Mouse (Mus musculus) brown adipose tissue, adult 24 weeks (tissue): Measurements from ENCODE around the gene Atg5. TPM values are rescaled to one million over a fixed set of nuclear protein-coding genes. Genes with fewer than 3 reads are reported as not detected.

Experiments
- H3K27ac ChIP-seq: fragments of 200-500 bp; replicated peaks from 2 replicates; pipeline ENCODE4 v1.5.1; 2012; ENCODE audit warnings: low read depth, mild to moderate bottlenecking, low read length
- H3K4me1 ChIP-seq: fragments of 200-500 bp; 2 replicates; pipeline ENCODE4 v1.6.1; 2012; ENCODE audit warnings: low read length, mixed read lengths; ENCODE audit not compliant: control insufficient read depth, insufficient read depth, insufficient read length
- H3K4me3 ChIP-seq: fragments of 200-500 bp; 2 replicates; pipeline ENCODE4 v1.5.1; 2012; ENCODE audit warnings: low read depth, mild to moderate bottlenecking, low read length, moderate library complexity; ENCODE audit not compliant: insufficient read depth
- polyA plus RNA-seq: library from polyadenylated mRNA; stranded (reverse); fragments of >200 nt; gene quantifications from 2 replicates; pipeline ENCODE4 v1.2.4, GENCODE M21; 2012; ENCODE audit not compliant: missing spikeins, insufficient read depth, insufficient read length

Gene Atg5
- polyA plus RNA-seq, 1 experiment: 19.1 TPM

DNA sequence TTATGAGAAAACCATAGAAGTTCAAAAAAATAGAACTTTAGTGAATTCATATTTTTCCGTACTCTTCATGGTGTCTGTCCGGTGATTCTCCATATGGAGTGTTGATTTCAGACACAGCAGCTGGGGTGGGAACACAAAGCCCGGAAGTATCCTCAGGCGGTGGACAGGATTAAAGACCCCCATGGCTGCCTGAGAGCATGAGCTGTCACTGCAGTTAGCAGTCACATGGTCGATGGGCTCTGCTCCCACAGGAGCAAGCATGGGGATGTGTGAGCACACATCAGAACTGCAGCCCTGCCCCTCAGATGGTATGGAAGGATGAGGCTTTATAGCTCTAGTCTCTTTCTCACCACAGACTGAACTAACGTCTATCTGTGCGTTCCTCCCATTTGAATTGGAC lies 87.1 kb downstream of the Atg5 start:
- H3K4me1 ChIP-seq: no peaks in the 10 kb centered on the region
- no peak overlapping the region for H3K4me3 ChIP-seq
- H3K27ac ChIP-seq: no peak overlapping the region

GRCm38 (mm10) chr10:44356625-44357024 lies 88.5 kb downstream of the Atg5 start:
- no peaks in the 10 kb centered on the region for H3K4me1 ChIP-seq
- H3K4me3 ChIP-seq: no peak overlapping the region
- no peak overlapping the region for H3K27ac ChIP-seq

GRCm38 (mm10) chr10:44357316-44357715 lies 89.2 kb downstream of the Atg5 start:
- no peak overlapping the region for H3K27ac ChIP-seq
- H3K4me1 ChIP-seq: no peaks in the 10 kb centered on the region
- no peak overlapping the region for H3K4me3 ChIP-seq

GRCm38 (mm10) chr10:44358816-44359215 lies 90.7 kb downstream of the Atg5 start:
- Histone ChIP-seq H3K4me1 (no peaks in the 10 kb centered on the region), H3K27ac (no peak overlapping the region), H3K4me3 (no peak overlapping the region)

GRCm38 (mm10) chr10:44360632-44361031 lies 92.5 kb downstream of the Atg5 start:
- H3K4me1 ChIP-seq: no peaks in the 10 kb centered on the region
- H3K4me3 ChIP-seq: no peak overlapping the region
- no peak overlapping the region for H3K27ac ChIP-seq

GRCm38 (mm10) chr10:44362435-44362834 lies 94.3 kb downstream of the Atg5 start:
- no peak overlapping the region for H3K27ac ChIP-seq
- H3K4me3 ChIP-seq: no peak overlapping the region
- H3K4me1 ChIP-seq: no peaks in the 10 kb centered on the region

GRCm38 (mm10) chr10:44362846-44363245 lies 94.7 kb downstream of the Atg5 start:
- no peaks in the 10 kb centered on the region for H3K4me1 ChIP-seq
- no peak overlapping the region for H3K4me3 ChIP-seq
- no peak overlapping the region for H3K27ac ChIP-seq

GRCm38 (mm10) chr10:44366186-44366585 lies 98.0 kb downstream of the Atg5 start:
- Histone ChIP-seq H3K4me3 (no peak overlapping the region), H3K27ac (no peak overlapping the region), H3K4me1 (no peaks in the 10 kb centered on the region)

DNA sequence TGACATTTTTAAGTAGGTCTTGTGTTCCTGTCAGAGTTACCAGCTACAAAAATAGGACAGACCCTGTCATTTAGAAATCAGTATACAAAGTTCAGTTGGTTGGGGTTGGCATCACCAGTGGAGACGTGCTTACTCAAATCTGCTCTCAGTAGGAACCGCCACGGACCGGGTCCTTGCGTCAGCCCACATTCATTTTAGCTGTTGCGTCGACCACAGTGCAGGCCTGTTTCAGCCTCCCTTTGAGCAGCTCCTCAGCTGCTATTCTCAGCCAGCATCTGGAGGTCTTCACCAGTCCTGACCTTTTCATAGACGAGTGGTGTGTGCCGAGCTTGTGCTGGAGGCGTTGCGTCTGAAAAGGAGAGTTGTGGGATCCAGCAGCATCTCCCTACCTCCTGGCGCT lies 98.9 kb downstream of the Atg5 start:
- no peaks in the 10 kb centered on the region for H3K4me1 ChIP-seq
- H3K4me3 ChIP-seq: no peak overlapping the region
- H3K27ac ChIP-seq: no peak overlapping the region

DNA sequence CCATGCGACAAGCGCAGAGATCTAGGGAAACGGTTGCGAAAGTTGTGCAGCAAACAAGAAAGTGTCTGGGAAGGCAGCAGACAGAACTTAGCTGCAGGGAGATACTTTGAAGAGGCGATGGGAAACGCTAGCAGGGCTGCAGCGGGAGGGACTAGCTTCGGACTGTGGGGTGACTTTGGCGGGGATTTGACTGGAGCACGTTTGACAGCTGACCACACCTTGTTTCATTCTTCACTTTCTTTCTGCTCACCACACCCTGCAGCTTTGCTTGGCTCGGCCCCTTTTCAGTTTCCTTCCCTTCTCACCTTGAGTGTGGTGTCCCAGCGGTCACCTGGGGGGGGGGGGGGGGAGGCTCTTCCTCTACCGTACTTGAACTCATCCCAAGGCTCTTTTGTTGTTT lies 100.4 kb downstream of the Atg5 start:
- Histone ChIP-seq H3K27ac (no peak overlapping the region), H3K4me3 (no peak overlapping the region), H3K4me1 (no peaks in the 10 kb centered on the region)

- Histone ChIP-seq H3K4me3 (no peak overlapping the region), H3K4me1 (no peaks in the 10 kb centered on the region), H3K27ac (no peak overlapping the region)
These were observed 102.5 kb downstream of the Atg5 start for GRCm38 (mm10) chr10:44370666-44371065.

- H3K27ac ChIP-seq: no peak overlapping the region
- H3K4me1 ChIP-seq: no peaks in the 10 kb centered on the region
- no peak overlapping the region for H3K4me3 ChIP-seq
These were observed 104.1 kb downstream of the Atg5 start for GRCm38 (mm10) chr10:44372210-44372609.

- Histone ChIP-seq H3K27ac (no peak overlapping the region), H3K4me3 (no peak overlapping the region), H3K4me1 (no peaks in the 10 kb centered on the region)
These were observed 106.5 kb downstream of the Atg5 start for GRCm38 (mm10) chr10:44374678-44375077.

DNA sequence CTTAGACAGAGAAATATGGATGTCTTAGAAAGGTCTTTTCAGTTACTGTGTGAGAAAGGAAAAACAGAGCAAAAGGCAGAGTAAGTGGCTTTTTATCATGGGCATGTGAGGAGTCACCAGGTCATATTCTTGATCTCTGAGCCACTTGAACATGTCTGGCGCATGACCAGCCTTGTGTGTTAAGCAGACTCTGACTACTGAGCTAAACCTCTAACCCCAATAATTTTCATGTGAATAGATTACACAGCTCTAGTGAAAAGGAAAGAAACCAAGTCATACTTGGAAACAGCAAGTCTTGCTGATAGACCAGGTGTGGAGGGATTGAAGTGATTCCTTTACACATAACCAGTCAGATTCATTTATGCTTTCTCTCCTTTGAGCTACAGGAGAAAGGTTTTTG lies 107.3 kb downstream of the Atg5 start:
- Histone ChIP-seq H3K4me3 (no peak overlapping the region), H3K4me1 (peaks cover 3% of the 10 kb centered on the region; the same call in 1 of the 2 replicates), H3K27ac (no peak overlapping the region)

DNA sequence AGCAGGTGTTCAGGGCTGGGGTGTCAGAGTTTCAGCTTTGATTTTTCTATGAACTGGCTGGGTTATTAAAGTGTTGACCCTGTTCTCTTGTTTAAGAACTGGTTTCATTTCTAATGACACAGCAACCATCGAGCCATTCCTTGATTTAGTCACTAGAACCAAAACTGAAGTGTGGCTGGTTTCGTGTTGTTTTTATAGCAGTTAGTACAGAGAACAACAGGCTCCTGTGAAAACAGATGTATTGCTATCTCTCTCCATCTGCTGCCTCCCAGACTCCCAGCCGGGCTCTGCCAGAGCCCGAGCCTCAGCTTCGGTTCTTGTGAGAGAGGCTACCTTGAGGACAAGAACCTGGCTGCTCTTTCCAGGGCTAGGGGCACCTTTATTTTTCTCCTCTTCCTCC lies 109.7 kb downstream of the Atg5 start:
- H3K4me1 ChIP-seq: peaks cover 11% of the 10 kb centered on the region
- no peak overlapping the region for H3K27ac ChIP-seq
- H3K4me3 ChIP-seq: no peak overlapping the region

DNA sequence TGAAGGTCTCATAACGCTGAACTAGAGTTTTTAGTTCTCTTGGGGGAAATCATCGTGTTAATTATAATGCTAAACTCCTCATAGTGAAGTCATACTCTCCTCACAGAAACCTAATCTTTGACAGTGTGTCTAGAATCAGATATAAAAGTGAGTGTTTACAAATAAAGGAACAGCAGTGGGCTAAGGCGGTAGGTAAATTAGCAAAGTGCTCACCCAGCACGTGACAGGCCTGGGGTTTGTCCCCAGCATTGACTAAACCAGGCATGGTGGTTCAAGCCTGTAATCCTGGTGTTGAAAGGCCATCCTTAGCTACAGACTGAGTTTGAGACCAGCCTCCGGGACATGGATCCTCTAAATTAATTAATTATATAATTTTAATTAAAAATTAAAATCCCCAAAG lies 110.2 kb downstream of the Atg5 start:
- no peak overlapping the region for H3K4me3 ChIP-seq
- peaks cover 11% of the 10 kb centered on the region for H3K4me1 ChIP-seq
- no peak overlapping the region for H3K27ac ChIP-seq
